Mouse (Mus musculus): ENCODE measurements around the gene G3bp1. TPM values are rescaled to one million over a fixed set of nuclear protein-coding genes. Genes with fewer than 3 reads are reported as not detected.

Gene G3bp1
- polyA plus RNA-seq, 1 experiment from 2014 or later, result 179 TPM

GRCm38 (mm10) chr11:55468611-55469047 is 856 bp upstream of the G3bp1 start:
- peak overlapping the region; percentile 56 for H3K9ac ChIP-seq
- H3K27ac ChIP-seq, result peak overlapping the region; percentile 90
- H3K4me2 ChIP-seq (replicated peaks), result peak overlapping the region; percentile 73
- 1% methylated on average over 17 of the region's 17 CpGs for whole genome bisulfite sequencing
- H3K9me3 ChIP-seq, result no peaks in the 10 kb centered on the region
- no peaks in the 10 kb centered on the region for H3K36me3 ChIP-seq
- H3K4me3 ChIP-seq (replicated peaks), result peak overlapping the region; percentile 95
- ATAC-seq, result peak; percentile 24
- no peaks in the 10 kb centered on the region for H3K27me3 ChIP-seq (replicated peaks)
- H3K4me1 ChIP-seq (replicated peaks), result peaks cover 3% of the 10 kb centered on the region; the same call in 1 of the 2 replicates

GRCm38 (mm10) chr11:55469923-55470691 is 622 bp downstream of the G3bp1 start:
- Histone ChIP-seq H3K27me3 (replicated peaks) (no peaks in the 10 kb centered on the region), H3K4me2 (replicated peaks) (peak overlapping the region; percentile 73), H3K9ac (peak overlapping the region; percentile 94), H3K4me1 (replicated peaks) (peaks cover 3% of the 10 kb centered on the region; the same call in 1 of the 2 replicates), H3K36me3 (0 out of 2 replicates have a peak, but pooled peaks cover 3% of the 10 kb centered on the region), H3K4me3 (replicated peaks) (peak overlapping the region; percentile 95), H3K27ac (peak overlapping the region; percentile 89), H3K9me3 (no peaks in the 10 kb centered on the region)
- WGBS, result under 1% methylated on average over 46 of the region's 46 CpGs
- no peak for ATAC-seq

- Histone ChIP-seq H3K27ac (no peak overlapping the region), H3K36me3 (0 out of 2 replicates have a peak, but pooled peaks cover 3% of the 10 kb centered on the region), H3K9me3 (no peaks in the 10 kb centered on the region), H3K4me1 (replicated peaks) (peaks cover 3% of the 10 kb centered on the region; the same call in 1 of the 2 replicates), H3K4me2 (replicated peaks) (peak overlapping the region; percentile 73), H3K4me3 (replicated peaks) (peak overlapping the region; percentile 95), H3K27me3 (replicated peaks) (no peaks in the 10 kb centered on the region), H3K9ac (peak overlapping the region; percentile 94)
- WGBS, result 35% methylated on average over 8 of the region's 8 CpGs
- ATAC-seq, result no peak
Measured at GRCm38 (mm10) chr11:55470761-55471160, 1.3 kb downstream of the G3bp1 start.

- ATAC-seq, result no peak
- peak overlapping the region; percentile 95 for H3K4me3 ChIP-seq (replicated peaks)
- no peaks in the 10 kb centered on the region for H3K27me3 ChIP-seq (replicated peaks)
- H3K36me3 ChIP-seq, result 0 out of 2 replicates have a peak, but pooled peaks cover 3% of the 10 kb centered on the region
- no peak overlapping the region for H3K27ac ChIP-seq
- H3K9ac ChIP-seq, result no peak overlapping the region
- peak overlapping the region; percentile 73 for H3K4me2 ChIP-seq (replicated peaks)
- peaks cover 3% of the 10 kb centered on the region; the same call in 1 of the 2 replicates for H3K4me1 ChIP-seq (replicated peaks)
- WGBS, result 82% methylated on average over 7 of the region's 7 CpGs
- no peaks in the 10 kb centered on the region for H3K9me3 ChIP-seq
Measured at GRCm38 (mm10) chr11:55471467-55471866, 2.0 kb downstream of the G3bp1 start.

GRCm38 (mm10) chr11:55473219-55473618 is 3.7 kb downstream of the G3bp1 start:
- Histone ChIP-seq H3K4me2 (replicated peaks) (0 out of 2 replicates have a peak overlapping the region, but pooled peaks have one; percentile 0), H3K9ac (no peak overlapping the region)
- 75% methylated on average over 3 of the region's 3 CpGs for WGBS

GRCm38 (mm10) chr11:55485443-55485842 is 16.0 kb downstream of the G3bp1 start:
- no peak overlapping the region for H3K4me3 ChIP-seq (replicated peaks)
- no peak overlapping the region for H3K4me2 ChIP-seq (replicated peaks)
- 97% methylated on average over 7 of the region's 7 CpGs for WGBS
- no peaks in the 10 kb centered on the region for H3K27me3 ChIP-seq (replicated peaks)
- no peak overlapping the region for H3K9ac ChIP-seq
- H3K36me3 ChIP-seq, result peaks cover 46% of the 10 kb centered on the region
- H3K9me3 ChIP-seq, result no peaks in the 10 kb centered on the region
- no peak overlapping the region for H3K27ac ChIP-seq
- no peaks in the 10 kb centered on the region for H3K4me1 ChIP-seq (replicated peaks)
- no peak for ATAC-seq

More at GRCm38 (mm10) chr11:55473219-55473618, 3.7 kb downstream of the G3bp1 start:
- Histone ChIP-seq H3K27me3 (replicated peaks) (no peaks in the 10 kb centered on the region), H3K9me3 (no peaks in the 10 kb centered on the region), H3K27ac (no peak overlapping the region), H3K36me3 (0 out of 2 replicates have a peak, but pooled peaks cover 3% of the 10 kb centered on the region), H3K4me1 (replicated peaks) (peaks cover 8% of the 10 kb centered on the region), H3K4me3 (replicated peaks) (no peak overlapping the region)
- no peak for ATAC-seq

DNA sequence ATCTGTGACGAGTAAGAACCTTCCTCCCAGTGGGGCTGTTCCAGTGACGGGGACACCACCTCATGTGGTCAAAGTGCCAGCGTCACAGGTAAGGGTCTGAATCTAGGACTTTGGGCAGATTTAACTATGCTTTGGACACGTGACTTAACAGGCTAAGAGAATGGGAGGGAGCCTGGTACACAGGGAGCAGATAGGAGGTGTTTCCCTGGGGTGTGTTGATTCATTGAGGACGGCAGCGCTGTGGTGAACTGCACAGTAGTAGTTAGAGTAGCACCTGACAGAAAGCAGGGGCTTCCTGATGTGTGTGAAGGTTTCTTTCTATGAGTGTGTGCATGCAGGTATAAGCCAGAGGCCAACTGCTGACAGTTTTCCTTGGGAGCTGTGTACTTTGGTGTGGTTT is 26.7 kb downstream of the G3bp1 start:
- H3K27ac ChIP-seq, result no peak overlapping the region
- no peaks in the 10 kb centered on the region for H3K27me3 ChIP-seq (replicated peaks)
- peak; percentile 29; the same call in 1 of the 2 replicates for ATAC-seq
- H3K4me2 ChIP-seq (replicated peaks), result no peak overlapping the region
- no peak overlapping the region for H3K4me3 ChIP-seq (replicated peaks)
- no peaks in the 10 kb centered on the region for H3K9me3 ChIP-seq
- H3K9ac ChIP-seq, result no peak overlapping the region
- H3K36me3 ChIP-seq, result peaks cover 48% of the 10 kb centered on the region
- no peaks in the 10 kb centered on the region for H3K4me1 ChIP-seq (replicated peaks)
- 72% methylated on average over 6 of the region's 6 CpGs for WGBS

DNA sequence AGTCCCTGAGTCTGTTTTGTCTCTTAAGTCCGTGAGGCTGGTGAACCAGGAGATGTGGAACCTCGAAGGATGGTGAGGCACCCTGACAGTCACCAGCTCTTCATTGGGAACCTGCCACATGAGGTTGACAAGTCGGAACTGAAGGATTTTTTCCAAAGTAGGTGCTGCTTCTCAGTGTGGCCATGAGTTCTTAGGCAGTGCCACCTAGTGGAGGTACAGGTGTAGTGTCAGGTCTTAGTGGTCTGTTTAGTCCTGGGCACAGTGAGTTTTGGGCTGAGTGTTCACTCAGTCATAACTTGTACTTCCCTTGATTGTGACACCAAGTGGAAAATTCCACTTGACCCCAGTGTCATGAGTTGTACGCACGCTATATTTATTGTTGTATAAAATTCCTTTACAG is 28.4 kb downstream of the G3bp1 start:
- WGBS, result 54% methylated on average over 5 of the region's 5 CpGs
- Histone ChIP-seq H3K27ac (no peak overlapping the region), H3K4me1 (replicated peaks) (no peaks in the 10 kb centered on the region), H3K9ac (no peak overlapping the region), H3K36me3 (peaks cover 43% of the 10 kb centered on the region), H3K4me2 (replicated peaks) (no peak overlapping the region), H3K4me3 (replicated peaks) (no peak overlapping the region), H3K27me3 (replicated peaks) (no peaks in the 10 kb centered on the region), H3K9me3 (no peaks in the 10 kb centered on the region)
- ATAC-seq, result peak; percentile 47; the same call in 1 of the 2 replicates

DNA sequence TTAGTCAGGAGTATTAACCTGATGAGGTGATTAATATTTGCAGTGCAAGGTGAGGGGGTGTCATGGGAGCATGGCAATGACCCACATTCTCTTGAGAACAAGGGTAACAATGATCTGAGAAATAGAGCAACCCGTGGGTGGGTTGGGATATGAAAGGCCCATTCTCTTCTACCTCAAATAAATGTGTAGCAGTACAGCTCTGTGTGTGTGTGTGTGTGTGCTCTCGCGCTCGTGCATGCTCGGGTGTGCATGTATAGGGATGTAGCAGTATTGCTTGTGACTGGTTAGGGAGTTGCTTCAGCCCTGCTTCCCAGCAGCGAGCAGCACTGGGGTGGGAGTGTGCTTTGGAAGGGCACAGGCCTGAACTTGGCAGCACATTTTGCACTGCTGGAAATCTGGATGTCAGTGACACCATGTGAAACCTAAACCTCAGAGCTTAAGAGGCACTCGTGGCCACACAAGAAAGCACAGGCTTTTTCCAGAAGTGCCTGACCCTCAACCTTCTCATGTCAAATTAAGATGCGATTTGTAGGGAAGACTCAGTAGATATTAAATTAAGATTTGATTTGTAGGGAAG is 32.6 kb downstream of the G3bp1 start:
- WGBS, result 85% methylated on average over 8 of the region's 8 CpGs
- no peak for ATAC-seq
- H3K36me3 ChIP-seq, result peaks cover 20% of the 10 kb centered on the region

GRCm38 (mm10) chr11:55502886-55503285 is 33.4 kb downstream of the G3bp1 start:
- WGBS, result 74% methylated on average over 5 of the region's 5 CpGs
- Histone ChIP-seq H3K36me3 (peaks cover 20% of the 10 kb centered on the region), H3K27ac (no peak overlapping the region), H3K4me3 (replicated peaks) (no peak overlapping the region), H3K4me1 (replicated peaks) (no peaks in the 10 kb centered on the region), H3K27me3 (replicated peaks) (no peaks in the 10 kb centered on the region), H3K4me2 (replicated peaks) (no peak overlapping the region), H3K9me3 (no peaks in the 10 kb centered on the region), H3K9ac (no peak overlapping the region)
- ATAC-seq, result no peak

More for the DNA sequence above, 32.6 kb downstream of the G3bp1 start:
- Histone ChIP-seq H3K27ac (no peak overlapping the region), H3K27me3 (replicated peaks) (no peaks in the 10 kb centered on the region), H3K4me1 (replicated peaks) (no peaks in the 10 kb centered on the region), H3K4me3 (replicated peaks) (no peak overlapping the region), H3K9ac (no peak overlapping the region), H3K4me2 (replicated peaks) (no peak overlapping the region), H3K9me3 (no peaks in the 10 kb centered on the region)

- H3K36me3 ChIP-seq, result peaks cover 10% of the 10 kb centered on the region; the same call in 1 of the 2 replicates
- no peaks in the 10 kb centered on the region for H3K4me1 ChIP-seq (replicated peaks)
- no peak overlapping the region for H3K27ac ChIP-seq
- H3K4me2 ChIP-seq (replicated peaks), result no peak overlapping the region
- no peak overlapping the region for H3K4me3 ChIP-seq (replicated peaks)
- H3K9me3 ChIP-seq, result no peaks in the 10 kb centered on the region
- H3K27me3 ChIP-seq (replicated peaks), result no peaks in the 10 kb centered on the region
- ATAC-seq, result no peak
- no peak overlapping the region for H3K9ac ChIP-seq
- 91% methylated on average over 3 of the region's 3 CpGs for WGBS
Measured at GRCm38 (mm10) chr11:55505485-55505884, 36.0 kb downstream of the G3bp1 start.

DNA sequence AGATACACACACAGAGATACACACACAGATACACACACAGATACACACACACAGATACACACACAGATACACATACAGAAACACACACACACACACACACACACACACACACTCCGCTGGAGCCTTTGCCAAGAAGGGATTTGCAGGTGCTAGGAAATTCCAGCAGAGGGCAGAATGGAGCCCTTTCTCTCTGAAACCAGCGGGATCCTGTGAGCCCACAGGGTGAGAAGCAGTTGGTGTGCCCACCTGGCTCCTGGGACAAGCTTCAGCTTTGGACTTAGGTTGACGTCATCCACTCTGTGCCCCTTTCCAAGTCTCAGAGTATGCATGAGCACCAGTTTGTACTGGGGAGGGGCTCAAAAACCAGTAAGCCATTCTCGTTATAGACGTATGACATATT is 41.9 kb downstream of the G3bp1 start:
- Histone ChIP-seq H3K4me2 (replicated peaks) (no peak overlapping the region), H3K27me3 (replicated peaks) (no peaks in the 10 kb centered on the region), H3K27ac (no peak overlapping the region), H3K36me3 (no peaks in the 10 kb centered on the region), H3K4me3 (replicated peaks) (no peak overlapping the region), H3K4me1 (replicated peaks) (no peaks in the 10 kb centered on the region), H3K9me3 (no peaks in the 10 kb centered on the region), H3K9ac (no peak overlapping the region)
- WGBS, result 54% methylated on average over 5 of the region's 5 CpGs
- ATAC-seq, result no peak

Data from intestine, embryonic 15.5 days (tissue).